Mouse (Mus musculus) heart, postnatal 0 days (tissue): ENCODE results near the gene Ets2. TPM values are rescaled to one million over a fixed set of nuclear protein-coding genes. Genes with fewer than 3 reads are reported as not detected.
A peak's percentile ranks its signal among the peaks of the same experiment; 100 is the strongest.

Experiments
- ATAC-seq: fragments of 200-750 bp; cut with Nextera tagmentation; 2 replicates; pipeline ENCODE4 v1.8.0; 2017; ENCODE audit warnings: low read depth, moderate number of reproducible peaks, moderate library complexity; ENCODE audit not compliant: insufficient read depth
- DNase-seq: peaks from one replicate; pipeline ENCODE4 v3.0.0-alpha.2; 2016; ENCODE audit warnings: low spot score
- H3K27ac ChIP-seq: fragments of 300-500 bp; sonication (generic); 2 replicates; pipeline ENCODE4 v1.5.1; 2014; ENCODE audit warnings: low read depth, mild to moderate bottlenecking
- H3K27me3 ChIP-seq: fragments of 300-500 bp; sonication (generic); 2 replicates; pipeline ENCODE4 v1.6.1; 2014; ENCODE audit warnings: low read length, mixed read lengths; ENCODE audit not compliant: control insufficient read depth, insufficient read depth
- H3K36me3 ChIP-seq: fragments of 300-500 bp; sonication (generic); replicated peaks from 2 replicates; pipeline ENCODE4 v1.6.1; 2014; ENCODE audit warnings: low read length, mixed read lengths; ENCODE audit not compliant: control insufficient read depth, insufficient read depth
- H3K4me1 ChIP-seq: fragments of 300-500 bp; sonication (generic); 2 replicates; pipeline ENCODE4 v1.6.1; 2014; ENCODE audit warnings: antibody characterized with exemption; ENCODE audit not compliant: control insufficient read depth, insufficient read depth
- H3K4me2 ChIP-seq: fragments of 300-500 bp; sonication (generic); 2 replicates; pipeline ENCODE4 v1.6.1; 2014; ENCODE audit warnings: low read depth, mild to moderate bottlenecking, low read length, moderate library complexity
- H3K4me3 ChIP-seq: fragments of 300-500 bp; sonication (generic); 2 replicates; pipeline ENCODE4 v1.5.1; 2014; ENCODE audit warnings: low read depth, low read length
- H3K9ac ChIP-seq: fragments of 300-500 bp; sonication (generic); replicated peaks from 2 replicates; pipeline ENCODE4 v1.6.1; 2014; ENCODE audit warnings: low read depth, low read length, mixed read lengths
- H3K9me3 ChIP-seq: fragments of 300-500 bp; sonication (generic); replicated peaks from 2 replicates; pipeline ENCODE4 v1.6.1; 2016; ENCODE audit warnings: low read length; ENCODE audit not compliant: control insufficient read depth
- CTCF ChIP-seq: IDR thresholded peaks from 2 replicates; pipeline ENCODE4 v1.5.1; 2016; ENCODE audit warnings: antibody characterized with exemption, control low read depth, low read depth
- EP300 ChIP-seq: IDR thresholded peaks from 2 replicates; pipeline ENCODE4 v1.6.1; 2016; ENCODE audit warnings: antibody characterized with exemption, low read depth
- WGBS: fragments of 180-500 bp; shearing (Covaris S2); extraction: QIAGEN DNeasy Blood & Tissue Kit; methylation state at CpG from one replicate; pipeline ENCODE4 v1.1.7; 2014; 5-methylcytosine and 5-hydroxymethylcytosine counted together
- polyA plus RNA-seq: library from polyadenylated mRNA; unstranded; fragments of >200 nt; fragmentation: Nextera tagmentation; extraction: Ambion mirVana; gene quantifications from 2 replicates; pipeline ENCODE4 v1.2.1, GENCODE M21; 2015
- total RNA-seq: library from RNA; depleted of rRNA; stranded (reverse); fragments of >200 nt; gene quantifications from 2 replicates; pipeline ENCODE4 v1.2.3, GENCODE M21; 2014; ENCODE audit warnings: low replicate concordance

Ets2 gene
- total and polyA plus RNA-seq, 2 experiments from 2014 or later = 44.0 to 61.2 TPM

DNA sequence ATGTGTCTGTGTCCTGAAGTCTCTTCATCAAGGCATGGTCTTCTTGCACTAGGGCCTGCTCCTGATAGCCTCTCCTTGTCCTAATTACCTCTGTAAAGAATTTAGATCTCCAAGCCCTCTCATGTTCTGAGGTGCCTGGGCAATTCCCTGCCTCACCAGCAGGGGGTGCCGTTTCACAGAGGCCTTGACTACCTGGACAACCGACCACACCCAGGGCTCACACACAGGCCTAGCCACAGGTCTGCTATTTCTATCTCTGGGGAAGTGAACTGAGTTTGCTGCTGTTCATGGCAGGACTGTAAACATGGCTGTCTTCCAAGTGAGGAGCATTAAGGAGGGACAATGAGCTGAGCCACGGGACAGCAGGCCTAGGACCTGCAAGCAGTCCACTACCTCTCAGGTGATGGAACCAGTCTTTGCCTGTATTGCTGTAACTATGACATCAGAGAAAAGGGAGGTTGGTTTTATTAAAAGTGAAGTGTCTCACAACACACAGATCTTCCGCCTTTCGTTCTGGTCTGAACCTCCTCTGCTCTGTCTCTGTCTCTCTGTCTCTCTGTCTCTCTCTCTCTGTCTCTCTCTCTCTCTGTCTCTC lies 42.9 kb upstream of the Ets2 start:
- DNase-seq (no peak), ATAC-seq (no peak)
- no peak overlapping the region for H3K27ac ChIP-seq
- no peaks in the 10 kb centered on the region for H3K27me3 ChIP-seq
- no peak overlapping the region for H3K4me2 ChIP-seq
- no peaks in the 10 kb centered on the region for H3K36me3 ChIP-seq
- peaks cover 9% of the 10 kb centered on the region for H3K9me3 ChIP-seq
- no peak overlapping the region for H3K9ac ChIP-seq
- 47% methylated on average over 5 of the region's 5 CpGs for WGBS
- H3K4me1 ChIP-seq = no peaks in the 10 kb centered on the region
- no peak overlapping the region for H3K4me3 ChIP-seq
- TF ChIP-seq CTCF (peak; percentile 64), EP300 (no peak)

DNA sequence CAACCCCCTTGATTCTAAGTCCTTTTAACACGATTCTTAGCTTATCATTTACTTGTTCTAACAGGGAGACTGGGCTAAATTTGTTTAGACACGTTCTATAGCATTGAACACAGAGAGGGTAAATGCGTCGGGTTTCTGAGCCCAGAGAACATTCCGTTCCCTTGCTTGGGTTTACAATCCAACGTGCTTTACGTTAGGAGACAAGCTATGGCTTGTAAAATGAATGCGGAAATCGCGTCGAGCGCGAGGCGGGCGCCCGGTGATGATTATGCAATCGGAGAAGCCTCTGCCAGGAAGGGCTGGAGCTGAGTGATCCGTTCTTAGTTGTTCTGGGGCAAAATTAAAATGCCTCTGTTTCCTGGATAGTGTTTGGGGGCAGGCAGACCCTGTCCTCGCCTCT lies 42.4 kb upstream of the Ets2 start:
- H3K9ac ChIP-seq = no peak overlapping the region
- no peak for ATAC-seq
- no peaks in the 10 kb centered on the region for H3K4me1 ChIP-seq
- H3K36me3 ChIP-seq = no peaks in the 10 kb centered on the region
- H3K27me3 ChIP-seq = no peaks in the 10 kb centered on the region
- no peak for DNase-seq
- no peak overlapping the region for H3K4me3 ChIP-seq
- H3K27ac ChIP-seq = no peak overlapping the region
- peaks cover 9% of the 10 kb centered on the region for H3K9me3 ChIP-seq
- H3K4me2 ChIP-seq = no peak overlapping the region
- WGBS = 70% methylated on average over 19 of the region's 19 CpGs
- TF ChIP-seq CTCF (no peak), EP300 (no peak)

DNA sequence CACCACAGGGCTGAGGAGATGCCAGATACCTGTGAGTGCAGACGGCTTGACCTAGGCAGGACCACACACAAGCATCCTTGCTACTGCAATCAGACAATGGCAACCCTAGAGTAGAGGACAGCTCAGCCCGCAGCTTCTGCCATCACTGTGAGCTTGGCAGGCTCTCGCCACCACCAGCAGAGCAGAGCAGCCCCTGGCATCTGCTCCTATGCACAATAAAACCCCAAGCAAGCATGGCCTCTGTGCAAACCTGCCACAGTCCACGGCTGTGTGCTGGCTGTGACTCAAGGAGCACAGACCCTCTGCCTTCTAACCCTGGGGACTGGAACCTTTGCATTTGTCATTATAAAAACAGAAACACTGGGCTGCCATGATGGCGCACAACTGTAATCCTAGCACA lies 41.0 kb upstream of the Ets2 start:
- H3K4me3 ChIP-seq = no peak overlapping the region
- H3K36me3 ChIP-seq = no peaks in the 10 kb centered on the region
- H3K4me1 ChIP-seq = no peaks in the 10 kb centered on the region
- H3K9ac ChIP-seq = no peak overlapping the region
- ATAC-seq (no peak), DNase-seq (no peak)
- no peak for TF ChIP-seq EP300
- no peak for TF ChIP-seq CTCF
- no peaks in the 10 kb centered on the region for H3K27me3 ChIP-seq
- WGBS = 72% methylated on average over 5 of the region's 5 CpGs
- H3K9me3 ChIP-seq = peaks cover 9% of the 10 kb centered on the region
- no peak overlapping the region for H3K4me2 ChIP-seq
- H3K27ac ChIP-seq = no peak overlapping the region

DNA sequence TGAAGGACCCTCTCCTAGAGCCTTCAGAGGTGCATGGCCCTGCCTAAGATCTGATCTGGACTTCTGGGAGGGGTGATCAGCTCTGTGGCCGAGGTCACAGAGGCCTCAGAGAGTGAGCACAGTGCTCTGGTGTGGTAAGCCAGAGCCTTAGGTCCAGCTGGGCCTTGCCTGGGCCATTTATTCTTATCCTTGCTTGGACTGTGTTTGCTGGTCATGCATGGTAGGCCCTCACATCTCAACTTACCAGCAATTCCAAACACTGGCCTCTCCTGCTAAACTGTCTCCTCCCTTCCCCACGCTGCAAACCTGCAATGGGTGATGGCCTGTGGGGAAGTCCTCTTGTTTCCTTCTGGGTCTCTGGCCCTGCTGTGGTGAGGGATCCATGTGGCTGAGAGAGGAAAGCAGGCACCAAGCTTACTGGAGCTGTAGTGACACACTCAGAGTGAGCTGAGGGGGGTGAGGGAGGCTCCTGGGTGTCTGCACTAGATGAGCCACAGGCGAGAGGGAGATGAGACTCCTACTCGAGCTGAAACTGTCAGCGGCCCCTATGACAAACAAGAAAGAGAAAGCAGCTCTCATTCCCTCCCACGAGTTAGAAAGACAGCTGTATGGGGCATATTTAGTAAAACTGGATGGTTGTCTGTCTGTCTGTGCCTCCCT lies 36.3 kb upstream of the Ets2 start:
- H3K36me3 ChIP-seq = no peaks in the 10 kb centered on the region
- H3K9me3 ChIP-seq = no peaks in the 10 kb centered on the region
- H3K9ac ChIP-seq = no peak overlapping the region
- no peak overlapping the region for H3K4me3 ChIP-seq
- H3K4me2 ChIP-seq = no peak overlapping the region
- TF ChIP-seq CTCF (no peak), EP300 (no peak)
- 61% methylated on average over 6 of the region's 6 CpGs for WGBS
- H3K4me1 ChIP-seq = no peaks in the 10 kb centered on the region
- no peak overlapping the region for H3K27ac ChIP-seq
- DNase-seq = no peak
- H3K27me3 ChIP-seq = no peaks in the 10 kb centered on the region
- no peak for ATAC-seq

DNA sequence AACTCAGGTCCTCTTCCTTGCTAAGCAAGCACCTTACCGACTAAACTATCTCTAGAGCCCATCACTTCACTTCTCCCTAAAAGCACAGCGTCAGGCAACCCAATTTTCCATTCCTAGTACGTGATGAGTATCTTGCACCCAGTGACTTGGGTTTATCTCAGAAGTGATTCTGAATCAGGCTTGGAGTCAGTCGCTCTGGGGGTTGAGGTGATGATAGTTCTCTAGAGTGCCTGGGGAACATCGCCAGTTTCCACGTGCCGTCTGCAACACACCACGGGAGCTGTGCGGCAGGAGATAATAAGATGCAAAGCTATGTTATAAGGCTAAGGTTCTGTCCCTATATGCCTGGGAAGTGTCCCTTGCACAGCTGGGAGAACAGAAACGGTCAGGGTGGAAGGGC lies 35.6 kb upstream of the Ets2 start:
- Histone ChIP-seq H3K9ac (no peak overlapping the region), H3K9me3 (no peaks in the 10 kb centered on the region), H3K4me2 (no peak overlapping the region), H3K36me3 (no peaks in the 10 kb centered on the region), H3K4me1 (no peaks in the 10 kb centered on the region), H3K4me3 (no peak overlapping the region), H3K27ac (no peak overlapping the region), H3K27me3 (no peaks in the 10 kb centered on the region)
- WGBS = 39% methylated on average over 10 of the region's 10 CpGs
- no peak for ATAC-seq
- TF ChIP-seq CTCF (no peak), EP300 (no peak)
- no peak for DNase-seq
